Mouse (Mus musculus) thymus, postnatal 25 days (tissue): ENCODE measurements around the gene Hist2h2be.

Source experiments
- DNase-seq: peaks from one replicate; pipeline ENCODE4 v3.0.0; 2022

Hist2h2be gene

DNA sequence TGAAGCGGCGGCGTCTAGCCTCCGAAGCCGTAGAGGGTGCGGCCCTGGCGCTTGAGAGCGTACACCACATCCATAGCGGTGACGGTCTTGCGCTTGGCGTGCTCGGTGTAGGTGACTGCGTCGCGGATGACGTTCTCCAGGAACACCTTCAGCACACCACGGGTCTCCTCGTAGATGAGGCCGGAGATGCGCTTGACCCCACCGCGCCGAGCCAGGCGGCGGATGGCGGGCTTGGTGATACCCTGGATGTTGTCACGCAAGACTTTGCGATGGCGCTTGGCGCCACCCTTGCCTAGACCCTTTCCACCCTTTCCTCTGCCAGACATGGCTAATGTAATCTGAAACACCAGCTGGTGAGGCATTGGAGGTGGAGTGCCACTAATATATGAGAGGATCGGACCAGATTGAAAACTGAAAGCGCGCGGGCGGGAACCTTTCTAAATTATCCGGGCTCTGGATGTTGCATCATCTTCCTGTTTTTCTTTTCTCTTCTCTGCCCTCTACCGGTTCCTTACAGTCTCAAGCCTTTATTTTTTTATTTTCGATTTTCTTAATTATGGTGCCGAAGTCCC lies 42.1 kb downstream of the Hist2h2be start, which contains the start of gene Hist2h4:
Gene Hist2h4 (minus strand): TSS at position 333 of the 572 bp plus-strand sequence.
- DNase-seq, result peak; percentile 96

- peak; percentile 65 for DNase-seq
Measured at GRCm38 (mm10) chr3:96263558-96264403, 42.9 kb downstream of the Hist2h2be start.

DNA sequence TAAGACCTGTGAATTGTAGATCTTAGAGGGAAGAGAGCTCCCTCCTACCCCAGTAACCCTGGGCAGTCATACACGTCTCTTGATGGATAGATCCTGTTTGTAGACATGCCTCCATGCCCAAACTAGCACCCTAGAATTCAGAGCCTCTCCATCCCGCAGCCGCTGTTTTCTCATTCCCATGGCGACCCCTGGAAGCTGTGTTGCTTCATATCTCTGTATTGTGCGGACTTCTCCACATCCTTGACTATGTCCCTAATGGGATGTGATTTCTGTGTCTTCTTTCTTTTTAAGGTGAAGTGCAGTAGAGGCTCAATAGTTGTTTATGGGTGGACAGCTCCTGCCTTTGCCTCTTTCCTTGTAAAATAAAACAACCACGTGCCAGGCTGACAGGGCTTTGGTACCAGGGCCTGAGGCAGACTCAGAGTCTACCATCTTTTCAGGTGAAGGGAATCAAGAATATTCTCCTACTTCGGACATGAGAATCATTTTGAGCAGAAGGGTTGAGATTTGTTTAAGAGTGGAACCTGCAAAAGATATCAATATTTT lies 43.6 kb downstream of the Hist2h2be start:
- peak; percentile 42 for DNase-seq

DNA sequence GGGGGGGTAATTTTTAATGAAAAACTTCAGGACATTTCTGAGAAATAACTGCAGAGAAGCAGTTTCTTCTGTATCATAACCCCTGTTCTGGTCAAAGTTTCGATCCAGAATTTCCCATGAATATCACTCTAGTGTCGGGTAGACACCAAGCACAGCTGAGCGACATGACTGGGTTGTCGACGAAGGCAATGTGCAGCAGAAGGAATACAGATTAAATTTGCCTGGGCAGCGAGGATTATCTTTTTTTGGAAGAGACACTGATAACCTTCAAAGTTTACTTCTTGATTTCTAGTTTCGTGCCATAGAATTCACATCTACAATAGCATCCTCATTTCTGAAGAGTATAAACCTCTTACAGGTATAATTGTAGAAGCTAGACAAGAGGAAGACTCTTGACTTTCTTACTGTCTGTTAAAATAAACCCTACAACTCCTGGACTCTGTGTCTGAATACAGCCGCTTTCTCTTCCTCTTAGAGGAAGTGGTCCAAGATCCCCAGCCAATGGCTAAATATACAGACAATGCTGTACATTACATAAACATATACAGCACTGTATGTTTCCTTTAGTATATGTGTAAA lies 45.3 kb downstream of the Hist2h2be start:
- DNase-seq, result no peak

DNA sequence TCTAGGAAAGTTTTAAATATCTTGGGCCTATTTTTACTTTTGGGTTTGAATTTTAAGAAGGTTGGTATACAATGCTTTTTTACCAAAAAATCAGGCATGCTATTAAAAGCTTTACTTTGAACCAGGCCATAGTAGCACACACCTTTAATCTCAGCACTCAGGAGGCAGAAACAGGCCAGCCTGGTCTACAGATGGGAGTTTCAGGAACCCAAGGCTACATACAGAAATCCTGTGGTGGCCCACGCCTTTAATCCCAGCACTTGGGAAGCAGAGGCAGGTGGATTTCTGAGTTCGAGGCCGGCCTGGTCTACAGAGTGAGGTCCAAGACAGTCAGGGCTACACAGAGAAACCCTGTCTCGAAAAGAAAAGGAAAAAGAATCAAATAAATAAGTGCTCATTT lies 46.6 kb downstream of the Hist2h2be start:
- DNase-seq, result no peak

- peak; percentile 85 for DNase-seq
Measured at GRCm38 (mm10) chr3:96268051-96268775, 47.3 kb downstream of the Hist2h2be start, which contains the start of gene Hist2h3b. TSS of gene Hist2h3b (plus strand) at chr3:96268654.

- peak; percentile 56 for DNase-seq
Measured at GRCm38 (mm10) chr3:96268776-96269378, 48.0 kb downstream of the Hist2h2be start.

DNA sequence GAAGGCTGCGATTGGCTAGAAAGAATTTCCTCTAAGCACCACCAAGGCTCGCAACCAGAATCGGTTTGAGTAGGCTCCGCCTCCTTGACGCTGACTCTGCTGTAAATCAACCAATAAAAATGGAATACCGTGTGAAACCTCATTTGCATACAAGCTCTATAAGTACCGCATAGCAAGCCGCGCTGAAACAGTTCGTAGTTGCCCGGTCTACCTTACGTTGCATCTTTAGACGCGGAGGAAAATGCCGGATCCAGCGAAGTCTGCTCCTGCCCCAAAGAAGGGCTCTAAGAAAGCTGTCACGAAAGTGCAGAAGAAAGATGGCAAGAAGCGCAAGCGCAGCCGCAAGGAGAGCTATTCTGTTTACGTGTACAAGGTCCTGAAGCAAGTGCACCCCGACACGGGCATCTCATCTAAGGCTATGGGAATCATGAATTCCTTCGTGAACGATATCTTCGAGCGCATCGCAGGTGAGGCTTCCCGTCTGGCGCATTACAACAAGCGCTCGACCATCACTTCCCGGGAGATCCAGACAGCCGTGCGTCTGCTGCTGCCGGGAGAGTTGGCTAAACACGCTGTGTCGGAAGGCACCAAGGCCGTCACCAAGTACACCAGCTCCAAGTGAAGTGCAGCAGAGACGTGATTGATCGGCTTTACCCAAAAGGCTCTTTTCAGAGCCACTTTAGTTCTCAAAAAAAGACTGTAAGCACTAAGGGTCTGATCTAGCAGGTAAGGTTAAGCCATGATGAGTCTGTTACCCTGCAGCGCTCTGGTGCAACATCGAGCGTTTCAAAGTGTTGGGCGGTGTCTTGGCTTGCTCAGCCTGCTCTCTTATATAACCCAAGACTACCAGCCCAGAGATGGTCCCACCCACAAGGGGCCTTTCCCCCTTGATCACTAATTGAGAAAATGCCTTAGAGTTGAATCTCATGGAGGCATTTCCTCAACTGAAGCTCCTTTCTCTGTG lies 48.9 kb downstream of the Hist2h2be start, which contains the start of gene Hist2h2bb:
Gene Hist2h2bb (plus strand): TSS at position 242 of the 964 bp plus-strand sequence.
- DNase-seq, result peak; percentile 93
